Mouse (Mus musculus) small intestine, adult 2 months (tissue): ENCODE measurements around the gene Prkg1.

Experiments used
- CTCF ChIP-seq: fragments of 200-500 bp; IDR thresholded peaks from 2 replicates; pipeline ENCODE4 v1.5.1; 2012; ENCODE audit warnings: low read depth, mild to moderate bottlenecking, control low read depth, inconsistent platforms, low read length, moderate library complexity, mixed read lengths; ENCODE audit not compliant: insufficient replicate concordance, insufficient read length; ENCODE audit errors: extremely low read depth
- POLR2A ChIP-seq: fragments of 200-500 bp; IDR thresholded peaks from 2 replicates; pipeline ENCODE4 v1.6.1; 2012; ENCODE audit warnings: low read depth, mild to moderate bottlenecking, control low read depth, inconsistent platforms, low read length, moderate library complexity

DNA sequence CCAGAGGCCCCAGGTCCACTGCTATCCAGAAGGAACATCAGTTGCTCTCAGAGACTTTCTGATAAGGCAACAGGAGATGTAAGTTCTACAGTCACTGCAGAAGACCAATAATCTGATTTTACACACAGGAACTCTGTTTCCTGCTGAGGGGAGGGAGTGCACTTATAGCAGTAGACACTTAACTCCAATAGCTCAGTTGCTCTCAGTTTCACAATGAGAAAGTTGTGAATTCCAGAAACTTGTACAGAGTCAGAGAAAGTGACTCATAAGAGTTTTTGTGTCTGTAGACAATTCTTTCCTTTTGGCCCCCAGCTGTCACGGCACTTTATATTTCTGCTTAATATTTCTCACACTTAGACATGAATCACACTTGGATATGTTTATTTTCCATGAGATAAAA is 840.8 kb downstream of the Prkg1 start:
- TF ChIP-seq POLR2A (no peak), CTCF (no peak)
